Mouse (Mus musculus) lung, postnatal 0 days (tissue): ENCODE measurements around the gene Fxr2.

Experiments
- CTCF ChIP-seq: IDR thresholded peaks from 2 replicates; pipeline ENCODE4 v1.5.1; 2016; ENCODE audit warnings: antibody characterized with exemption, mild to moderate bottlenecking
- EP300 ChIP-seq: IDR thresholded peaks from 2 replicates; pipeline ENCODE4 v1.6.1; 2016; ENCODE audit warnings: antibody characterized with exemption, mild to moderate bottlenecking, control low read depth

DNA sequence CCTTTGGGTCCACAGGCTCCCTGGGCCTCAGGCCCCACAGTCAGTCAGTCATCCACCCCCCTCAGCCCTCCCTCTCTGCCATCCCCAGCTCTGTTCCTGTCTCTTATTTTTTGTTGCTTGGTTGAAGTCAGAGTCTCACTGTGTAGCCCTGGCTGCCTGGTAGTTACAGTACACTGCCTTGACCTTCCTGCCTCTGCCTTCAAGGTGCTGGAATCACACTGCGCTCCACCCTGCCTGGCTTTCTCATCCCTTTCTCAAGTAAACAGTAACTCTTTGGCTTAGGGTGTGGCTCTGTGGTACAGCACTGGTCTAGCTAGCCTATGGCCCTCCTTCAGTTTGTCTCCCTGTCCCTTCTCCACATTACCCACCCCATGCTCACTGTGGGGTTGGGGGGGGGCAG lies 57.1 kb downstream of the Fxr2 start:
- TF ChIP-seq EP300 (no peak), CTCF (no peak)
